Mouse (Mus musculus) adrenal gland, adult 10 weeks (tissue): Measurements from ENCODE around the gene Ap2a2. TPM values are rescaled to one million over a fixed set of nuclear protein-coding genes. Genes with fewer than 3 reads are reported as not detected.

Experiments
- polyA plus RNA-seq: library from polyadenylated mRNA; stranded (reverse); fragments of 350-450 nt; fragmentation: Illumina TruSeq; extraction: RNeasy Lipid Tissue Mini Kit (QIAGEN cat#74804); gene quantifications from one replicate; pipeline ENCODE4 v1.2.3, GENCODE M21; 2014; ENCODE audit warnings: low read depth, low replicate concordance

Gene Ap2a2
- 45.8 TPM for polyA plus RNA-seq

DNA sequence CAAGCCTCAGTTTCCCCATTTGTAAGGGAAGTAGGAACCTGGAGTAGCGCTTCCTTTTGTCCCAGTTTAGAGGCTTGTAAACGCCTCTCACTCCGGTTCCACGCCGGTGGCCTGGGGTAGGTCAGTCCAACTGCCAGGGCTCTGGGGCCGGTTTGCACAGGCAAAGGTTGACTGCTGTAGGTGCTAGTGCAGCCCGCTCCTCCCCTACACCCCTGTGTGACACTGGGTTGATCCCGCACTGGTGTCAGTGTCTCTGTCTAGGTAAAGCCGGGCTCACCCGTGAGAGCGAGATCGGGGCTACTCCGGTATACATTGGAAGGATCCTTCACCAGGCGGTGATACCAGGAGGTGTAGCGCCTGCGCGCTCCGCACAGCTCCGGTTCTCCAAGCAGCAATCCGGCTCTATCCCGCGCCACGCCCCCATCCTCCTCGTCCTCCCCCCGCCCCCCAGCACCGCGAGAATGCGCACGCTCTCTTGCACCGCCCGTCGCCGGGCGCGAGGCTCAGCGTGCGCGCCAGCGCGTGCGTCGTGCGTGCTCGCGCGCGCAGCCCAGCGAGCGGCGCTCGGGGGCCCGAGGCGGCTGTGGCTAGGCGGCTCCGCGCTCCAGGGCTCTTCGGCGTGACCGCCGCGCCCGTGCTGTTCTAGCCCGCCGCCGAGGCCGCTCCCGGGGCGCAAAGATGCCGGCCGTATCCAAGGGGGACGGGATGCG is at the start of gene Ap2a2:
Gene Ap2a2 (plus strand): TSS at position 492 of the 710 bp plus-strand sequence.

DNA sequence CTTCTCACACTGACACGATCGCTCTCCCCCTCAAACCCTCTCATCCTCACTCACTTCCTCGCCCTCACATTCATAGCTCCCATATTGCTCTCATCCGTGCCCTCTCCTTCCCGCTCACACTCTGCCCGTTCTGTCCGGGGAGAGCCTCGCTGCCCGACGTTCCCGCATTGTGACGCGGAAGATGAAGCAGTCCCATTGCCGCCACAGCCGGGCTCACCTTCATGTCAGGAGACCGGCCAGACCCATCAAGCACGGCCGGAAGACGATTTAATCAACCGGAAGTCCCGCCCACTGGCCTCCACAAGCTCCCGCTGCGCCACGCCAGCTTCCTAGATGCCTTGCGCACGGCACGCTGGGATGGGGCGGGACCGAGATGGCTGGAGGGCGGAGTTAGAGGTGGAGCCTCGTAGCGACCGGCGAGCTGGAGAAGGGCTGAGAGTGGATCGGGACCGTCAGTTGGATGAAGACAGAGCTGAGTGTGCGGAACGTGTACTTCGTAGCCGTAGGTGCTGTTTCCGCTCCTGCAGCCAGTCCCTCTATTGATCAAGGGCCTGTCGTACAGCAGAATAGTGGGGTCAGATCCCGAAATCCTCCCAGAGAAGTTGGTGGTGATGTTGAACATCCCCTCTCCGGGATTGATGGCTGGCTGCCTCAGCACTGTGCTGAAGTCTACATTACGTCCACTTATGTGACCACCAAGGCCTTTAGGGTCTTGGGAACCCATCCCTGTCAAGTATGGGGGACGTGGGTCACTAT is 22.2 kb upstream of the Ap2a2 start, which contains the start of gene Chid1:
Gene Chid1 (minus strand): TSS at position 302 of the 756 bp plus-strand sequence.

Other genes starting within 250 kb of the Ap2a2 start
- gene Deaf1, start 234.5 kb upstream of the Ap2a2 start, polyA plus RNA-seq: 0.93 TPM
- gene Tmem80, start 234.4 kb upstream of the Ap2a2 start, polyA plus RNA-seq: 18.5 TPM
- not detected for gene Eps8l2, start 223.3 kb upstream of the Ap2a2 start, polyA plus RNA-seq
- gene Taldo1, start 170.0 kb upstream of the Ap2a2 start, polyA plus RNA-seq: 37.2 TPM
- 9.3 TPM for gene Gatd1, start 148.0 kb upstream of the Ap2a2 start, polyA plus RNA-seq
- 1.0 TPM for gene Cend1, start 132.7 kb upstream of the Ap2a2 start, polyA plus RNA-seq
- gene Slc25a22, start 124.3 kb upstream of the Ap2a2 start, polyA plus RNA-seq: 2.9 TPM
- gene Pidd1, start 118.1 kb upstream of the Ap2a2 start, polyA plus RNA-seq: 0.23 TPM
- 10.8 TPM for gene Rplp2, start 114.8 kb upstream of the Ap2a2 start, polyA plus RNA-seq
- gene Pnpla2, start 107.0 kb upstream of the Ap2a2 start, polyA plus RNA-seq: 15.2 TPM
- not detected for gene Cracr2b, start 101.1 kb upstream of the Ap2a2 start, polyA plus RNA-seq
- gene Cd151, start 94.8 kb upstream of the Ap2a2 start, polyA plus RNA-seq: 96.8 TPM
- 6.1 TPM for gene Polr2l, start 87.0 kb upstream of the Ap2a2 start, polyA plus RNA-seq
- gene Tspan4, start 86.9 kb upstream of the Ap2a2 start, polyA plus RNA-seq: 1.6 TPM
- 7.0 TPM for gene Chid1, start 22.3 kb upstream of the Ap2a2 start, polyA plus RNA-seq
- not detected for gene Muc6, start 93.1 kb downstream of the Ap2a2 start, polyA plus RNA-seq
- gene Muc2, start 128.2 kb downstream of the Ap2a2 start, polyA plus RNA-seq: not detected
- gene Muc5ac, start 226.8 kb downstream of the Ap2a2 start, polyA plus RNA-seq: not detected